Mouse (Mus musculus): ENCODE results near the gene Atp6v1g1. TPM values are rescaled to one million over a fixed set of nuclear protein-coding genes. Genes with fewer than 3 reads are reported as not detected.
A peak's percentile ranks its signal among the peaks of the same experiment; 100 is the strongest.

Atp6v1g1 gene
- polyA plus RNA-seq, 1 experiment from 2014 or later: 362 TPM

GRCm38 (mm10) chr4:63570208-63570781, 25.7 kb downstream of the Atp6v1g1 start:
- no peak overlapping the region for H3K9ac ChIP-seq (replicated peaks; ENCODE audit: low read length)
- H3K36me3 ChIP-seq (replicated peaks; ENCODE audit: control insufficient read depth, insufficient read depth, low read depth, low read length): no peaks in the 10 kb centered on the region
- no peaks in the 10 kb centered on the region for H3K27me3 ChIP-seq (ENCODE audit: control insufficient read depth, insufficient read depth, low read length)
- no peak overlapping the region for H3K4me3 ChIP-seq (ENCODE audit: low read depth, low read length)
- 22% methylated on average over 7 of the region's 7 CpGs for WGBS
- H3K27ac ChIP-seq (replicated peaks; ENCODE audit: low read depth, low read length): peak overlapping the region; percentile 35; the same call in 1 of the 2 replicates
- H3K9me3 ChIP-seq (replicated peaks; ENCODE audit: control insufficient read depth, low read length): no peaks in the 10 kb centered on the region
- H3K4me2 ChIP-seq (ENCODE audit: low read depth, low read length): no peak overlapping the region
- H3K4me1 ChIP-seq (ENCODE audit: control insufficient read depth, insufficient read depth, low read length): peaks cover 4% of the 10 kb centered on the region
- ATAC-seq (replicated peaks; ENCODE audit: insufficient number of reproducible peaks, low FRiP score, low TSS enrichment, low read depth) (no peak), DNase-seq (ENCODE audit: low spot score) (peak; percentile 30)

DNA sequence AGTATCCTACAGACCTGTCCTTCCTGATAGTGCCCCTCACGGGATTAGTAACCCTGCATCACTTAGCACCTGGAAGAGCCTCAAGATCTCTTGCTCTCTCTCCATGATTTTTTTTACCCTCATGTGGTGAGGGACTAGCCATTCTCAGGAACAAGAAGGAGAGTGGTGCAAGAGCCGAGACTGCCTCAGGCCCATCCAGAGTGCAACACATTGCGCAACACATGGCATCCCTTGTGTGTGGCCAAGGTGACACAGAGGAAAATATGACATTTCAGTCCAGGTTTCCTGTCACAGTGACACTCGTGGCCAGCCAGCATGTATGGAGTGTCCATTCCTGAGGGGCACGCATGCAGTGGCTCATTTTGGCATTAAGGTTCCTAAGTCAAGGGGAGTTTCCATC, 28.0 kb downstream of the Atp6v1g1 start:
- Histone ChIP-seq H3K36me3 (replicated peaks; ENCODE audit: control insufficient read depth, insufficient read depth, low read depth, low read length) (no peaks in the 10 kb centered on the region), H3K4me2 (ENCODE audit: low read depth, low read length) (no peak overlapping the region), H3K27ac (replicated peaks; ENCODE audit: low read depth, low read length) (no peak overlapping the region), H3K9ac (replicated peaks; ENCODE audit: low read length) (no peak overlapping the region), H3K27me3 (ENCODE audit: control insufficient read depth, insufficient read depth, low read length) (no peaks in the 10 kb centered on the region), H3K4me3 (ENCODE audit: low read depth, low read length) (no peak overlapping the region), H3K9me3 (replicated peaks; ENCODE audit: control insufficient read depth, low read length) (no peaks in the 10 kb centered on the region; the same call in 1 of the 2 replicates), H3K4me1 (ENCODE audit: control insufficient read depth, insufficient read depth, low read length) (peaks cover 4% of the 10 kb centered on the region)
- 92% methylated on average over 5 of the region's 5 CpGs for WGBS
- no peak for ATAC-seq (replicated peaks; ENCODE audit: insufficient number of reproducible peaks, low FRiP score, low TSS enrichment, low read depth)
- no peak for DNase-seq (ENCODE audit: low spot score)

- Histone ChIP-seq H3K9ac (replicated peaks; ENCODE audit: low read length) (no peak overlapping the region), H3K9me3 (replicated peaks; ENCODE audit: control insufficient read depth, low read length) (no peaks in the 10 kb centered on the region; the same call in 1 of the 2 replicates), H3K4me2 (ENCODE audit: low read depth, low read length) (no peak overlapping the region), H3K27ac (replicated peaks; ENCODE audit: low read depth, low read length) (no peak overlapping the region), H3K4me1 (ENCODE audit: control insufficient read depth, insufficient read depth, low read length) (no peaks in the 10 kb centered on the region; the same call in 1 of the 2 replicates), H3K36me3 (replicated peaks; ENCODE audit: control insufficient read depth, insufficient read depth, low read depth, low read length) (no peaks in the 10 kb centered on the region; the same call in 1 of the 2 replicates), H3K4me3 (ENCODE audit: low read depth, low read length) (no peak overlapping the region), H3K27me3 (ENCODE audit: control insufficient read depth, insufficient read depth, low read length) (no peaks in the 10 kb centered on the region)
- ATAC-seq (replicated peaks; ENCODE audit: insufficient number of reproducible peaks, low FRiP score, low TSS enrichment, low read depth) (no peak), DNase-seq (ENCODE audit: low spot score) (no peak)
- 79% methylated on average over 14 of the region's 14 CpGs for WGBS
These were observed 35.1 kb downstream of the Atp6v1g1 start for GRCm38 (mm10) chr4:63579649-63580048.

- whole genome bisulfite sequencing: 27% methylated on average over 6 of the region's 6 CpGs
- no peaks in the 10 kb centered on the region; the same call in 1 of the 2 replicates for H3K4me1 ChIP-seq (ENCODE audit: control insufficient read depth, insufficient read depth, low read length)
- H3K4me3 ChIP-seq (ENCODE audit: low read depth, low read length): no peak overlapping the region
- H3K27ac ChIP-seq (replicated peaks; ENCODE audit: low read depth, low read length): no peak overlapping the region
- no peaks in the 10 kb centered on the region; the same call in 1 of the 2 replicates for H3K36me3 ChIP-seq (replicated peaks; ENCODE audit: control insufficient read depth, insufficient read depth, low read depth, low read length)
- H3K4me2 ChIP-seq (ENCODE audit: low read depth, low read length): no peak overlapping the region
- peak; percentile 41; the same call in 1 of the 2 replicates for ATAC-seq (replicated peaks; ENCODE audit: insufficient number of reproducible peaks, low FRiP score, low TSS enrichment, low read depth)
- no peaks in the 10 kb centered on the region for H3K27me3 ChIP-seq (ENCODE audit: control insufficient read depth, insufficient read depth, low read length)
- DNase-seq (ENCODE audit: low spot score): peak; percentile 50
- H3K9ac ChIP-seq (replicated peaks; ENCODE audit: low read length): no peak overlapping the region
- no peaks in the 10 kb centered on the region; the same call in 1 of the 2 replicates for H3K9me3 ChIP-seq (replicated peaks; ENCODE audit: control insufficient read depth, low read length)
These were observed 35.5 kb downstream of the Atp6v1g1 start for GRCm38 (mm10) chr4:63580078-63580477.

GRCm38 (mm10) chr4:63582580-63582979, 38.0 kb downstream of the Atp6v1g1 start:
- Histone ChIP-seq H3K9me3 (replicated peaks; ENCODE audit: control insufficient read depth, low read length) (no peaks in the 10 kb centered on the region; the same call in 1 of the 2 replicates), H3K27ac (replicated peaks; ENCODE audit: low read depth, low read length) (peak overlapping the region; percentile 77; the same call in 1 of the 2 replicates), H3K36me3 (replicated peaks; ENCODE audit: control insufficient read depth, insufficient read depth, low read depth, low read length) (no peaks in the 10 kb centered on the region; the same call in 1 of the 2 replicates), H3K27me3 (ENCODE audit: control insufficient read depth, insufficient read depth, low read length) (no peaks in the 10 kb centered on the region), H3K4me3 (ENCODE audit: low read depth, low read length) (no peak overlapping the region), H3K4me2 (ENCODE audit: low read depth, low read length) (no peak overlapping the region), H3K4me1 (ENCODE audit: control insufficient read depth, insufficient read depth, low read length) (no peaks in the 10 kb centered on the region; the same call in 1 of the 2 replicates), H3K9ac (replicated peaks; ENCODE audit: low read length) (no peak overlapping the region)
- peak; percentile 94 for DNase-seq (ENCODE audit: low spot score)
- ATAC-seq (replicated peaks; ENCODE audit: insufficient number of reproducible peaks, low FRiP score, low TSS enrichment, low read depth): peak; percentile 88
- 25% methylated on average over 5 of the region's 5 CpGs for WGBS

DNA sequence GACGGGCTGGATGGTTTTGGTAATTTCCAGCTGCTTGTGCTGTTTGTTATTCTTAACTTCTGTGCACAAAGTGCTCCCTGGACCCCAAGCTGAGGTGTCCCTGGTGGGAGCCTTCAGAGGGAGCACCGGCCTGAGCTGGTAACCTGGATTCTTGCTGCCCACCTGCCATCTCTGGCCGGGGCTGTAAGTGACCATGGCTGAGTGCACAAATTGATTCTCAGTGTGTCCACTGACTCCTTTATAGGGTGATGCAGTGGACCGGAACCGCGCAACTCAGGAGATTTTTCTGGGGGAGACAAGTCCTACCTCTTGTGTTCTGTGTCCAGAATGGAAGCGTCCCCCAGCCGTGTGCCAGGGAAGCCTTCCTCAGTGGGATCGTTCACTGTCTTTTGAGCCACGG, 40.6 kb downstream of the Atp6v1g1 start:
- DNase-seq (ENCODE audit: low spot score) (no peak), ATAC-seq (replicated peaks; ENCODE audit: insufficient number of reproducible peaks, low FRiP score, low TSS enrichment, low read depth) (no peak)
- no peak overlapping the region for H3K4me3 ChIP-seq (ENCODE audit: low read depth, low read length)
- H3K27me3 ChIP-seq (ENCODE audit: control insufficient read depth, insufficient read depth, low read length): no peaks in the 10 kb centered on the region
- no peaks in the 10 kb centered on the region for H3K9me3 ChIP-seq (replicated peaks; ENCODE audit: control insufficient read depth, low read length)
- H3K9ac ChIP-seq (replicated peaks; ENCODE audit: low read length): no peak overlapping the region
- no peaks in the 10 kb centered on the region; the same call in 1 of the 2 replicates for H3K4me1 ChIP-seq (ENCODE audit: control insufficient read depth, insufficient read depth, low read length)
- no peak overlapping the region for H3K27ac ChIP-seq (replicated peaks; ENCODE audit: low read depth, low read length)
- H3K4me2 ChIP-seq (ENCODE audit: low read depth, low read length): no peak overlapping the region
- no peaks in the 10 kb centered on the region for H3K36me3 ChIP-seq (replicated peaks; ENCODE audit: control insufficient read depth, insufficient read depth, low read depth, low read length)
- 84% methylated on average over 10 of the region's 10 CpGs for WGBS

DNA sequence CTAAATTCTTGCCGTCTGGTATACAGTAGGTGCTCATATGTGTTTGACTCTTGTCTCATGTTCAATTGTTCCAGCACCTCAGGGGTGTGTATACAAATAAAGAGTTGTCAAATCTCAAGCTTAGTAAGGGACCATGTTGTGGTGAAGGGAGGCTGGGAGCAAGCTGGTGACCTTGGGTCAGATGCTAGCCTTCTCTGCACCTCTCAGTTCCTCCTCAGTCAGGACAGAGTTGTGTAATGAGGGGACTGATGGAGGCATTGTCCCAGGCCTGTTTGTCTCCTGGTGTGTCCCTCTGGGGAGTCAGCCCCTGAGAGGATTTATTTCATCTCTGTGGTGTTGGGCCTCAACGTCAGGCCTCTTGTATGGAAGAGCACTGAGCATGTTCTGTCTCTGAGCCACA, 41.7 kb downstream of the Atp6v1g1 start:
- ATAC-seq (replicated peaks; ENCODE audit: insufficient number of reproducible peaks, low FRiP score, low TSS enrichment, low read depth): no peak
- Histone ChIP-seq H3K36me3 (replicated peaks; ENCODE audit: control insufficient read depth, insufficient read depth, low read depth, low read length) (no peaks in the 10 kb centered on the region), H3K4me2 (ENCODE audit: low read depth, low read length) (no peak overlapping the region), H3K27ac (replicated peaks; ENCODE audit: low read depth, low read length) (no peak overlapping the region), H3K9me3 (replicated peaks; ENCODE audit: control insufficient read depth, low read length) (no peaks in the 10 kb centered on the region), H3K9ac (replicated peaks; ENCODE audit: low read length) (no peak overlapping the region), H3K4me1 (ENCODE audit: control insufficient read depth, insufficient read depth, low read length) (no peaks in the 10 kb centered on the region), H3K4me3 (ENCODE audit: low read depth, low read length) (no peak overlapping the region), H3K27me3 (ENCODE audit: control insufficient read depth, insufficient read depth, low read length) (no peaks in the 10 kb centered on the region)
- 86% methylated on average over 2 of the region's 2 CpGs for WGBS
- DNase-seq (ENCODE audit: low spot score): no peak

DNA sequence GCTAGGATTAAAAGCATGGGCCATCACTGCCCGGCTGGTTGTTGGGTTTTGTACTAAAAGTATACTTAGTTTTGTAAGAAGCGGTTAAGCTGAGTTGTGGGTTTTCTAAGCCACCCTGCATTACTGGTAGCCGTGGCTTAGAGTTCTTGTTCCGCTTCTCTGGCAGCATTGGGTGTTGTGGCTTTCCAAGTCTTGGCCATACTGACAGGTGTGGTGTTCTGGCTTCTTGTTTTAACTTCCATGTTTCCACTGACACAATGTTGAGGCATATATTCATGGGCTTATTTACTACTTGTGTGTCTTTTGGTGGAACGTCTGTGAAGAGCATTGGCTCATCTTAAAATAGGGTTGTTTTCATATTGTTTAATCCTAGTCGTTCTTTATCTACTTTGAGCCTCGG, 45.4 kb downstream of the Atp6v1g1 start:
- DNase-seq (ENCODE audit: low spot score): no peak
- no peaks in the 10 kb centered on the region for H3K9me3 ChIP-seq (replicated peaks; ENCODE audit: control insufficient read depth, low read length)
- H3K27me3 ChIP-seq (ENCODE audit: control insufficient read depth, insufficient read depth, low read length): no peaks in the 10 kb centered on the region
- H3K27ac ChIP-seq (replicated peaks; ENCODE audit: low read depth, low read length): no peak overlapping the region
- no peaks in the 10 kb centered on the region for H3K4me1 ChIP-seq (ENCODE audit: control insufficient read depth, insufficient read depth, low read length)
- WGBS: 89% methylated on average over 7 of the region's 7 CpGs
- H3K4me2 ChIP-seq (ENCODE audit: low read depth, low read length): no peak overlapping the region
- no peak overlapping the region for H3K9ac ChIP-seq (replicated peaks; ENCODE audit: low read length)
- H3K36me3 ChIP-seq (replicated peaks; ENCODE audit: control insufficient read depth, insufficient read depth, low read depth, low read length): no peaks in the 10 kb centered on the region
- no peak for ATAC-seq (replicated peaks; ENCODE audit: insufficient number of reproducible peaks, low FRiP score, low TSS enrichment, low read depth)
- no peak overlapping the region for H3K4me3 ChIP-seq (ENCODE audit: low read depth, low read length)
